Mouse (Mus musculus): ENCODE data around the gene Hmces.

DNA sequence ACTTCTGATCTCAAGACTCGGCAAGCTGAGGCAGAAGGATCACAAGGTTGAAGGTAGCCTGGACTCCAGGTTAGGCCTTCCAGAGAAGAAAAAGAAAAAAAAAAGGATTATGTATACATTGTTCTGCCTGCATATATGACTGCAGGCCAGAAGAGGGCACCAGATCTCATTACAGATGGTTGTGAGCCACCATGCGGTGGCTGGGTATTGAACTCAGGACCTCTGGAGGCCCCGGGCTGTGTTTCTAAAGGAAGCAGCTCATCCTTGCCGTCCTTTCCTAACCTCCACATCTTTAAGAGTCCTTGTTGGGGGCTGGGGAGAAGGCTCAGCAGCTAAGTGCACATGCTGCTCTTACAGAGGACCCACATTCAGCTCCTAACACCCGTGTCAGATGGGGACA lies 7.1 kb upstream of the Hmces start:
- TF ChIP-seq CTCF (IDR thresholded peaks at IDR 0.05; ENCODE audit: borderline replicate concordance, insufficient read depth, low read depth, low read length) (0 out of 2 replicates have a peak, but pooled peaks have one; percentile 20), POLR2A (IDR thresholded peaks at IDR 0.05; ENCODE audit: borderline replicate concordance, insufficient read depth, low read length) (no peak)
